Mouse (Mus musculus) brown adipose tissue, adult 24 weeks (tissue): ENCODE results near the gene Pafah1b2. TPM values are rescaled to one million over a fixed set of nuclear protein-coding genes. Genes with fewer than 3 reads are reported as not detected.

Experiments
- H3K27ac ChIP-seq: fragments of 200-500 bp; replicated peaks from 2 replicates; pipeline ENCODE4 v1.5.1; 2012; ENCODE audit warnings: low read depth, mild to moderate bottlenecking, low read length
- H3K4me1 ChIP-seq: fragments of 200-500 bp; 2 replicates; pipeline ENCODE4 v1.6.1; 2012; ENCODE audit warnings: low read length, mixed read lengths; ENCODE audit not compliant: control insufficient read depth, insufficient read depth, insufficient read length
- H3K4me3 ChIP-seq: fragments of 200-500 bp; 2 replicates; pipeline ENCODE4 v1.5.1; 2012; ENCODE audit warnings: low read depth, mild to moderate bottlenecking, low read length, moderate library complexity; ENCODE audit not compliant: insufficient read depth
- polyA plus RNA-seq: library from polyadenylated mRNA; stranded (reverse); fragments of >200 nt; gene quantifications from 2 replicates; pipeline ENCODE4 v1.2.4, GENCODE M21; 2012; ENCODE audit not compliant: missing spikeins, insufficient read depth, insufficient read length

Gene Pafah1b2
- polyA plus RNA-seq, 1 experiment, result 43.8 TPM

DNA sequence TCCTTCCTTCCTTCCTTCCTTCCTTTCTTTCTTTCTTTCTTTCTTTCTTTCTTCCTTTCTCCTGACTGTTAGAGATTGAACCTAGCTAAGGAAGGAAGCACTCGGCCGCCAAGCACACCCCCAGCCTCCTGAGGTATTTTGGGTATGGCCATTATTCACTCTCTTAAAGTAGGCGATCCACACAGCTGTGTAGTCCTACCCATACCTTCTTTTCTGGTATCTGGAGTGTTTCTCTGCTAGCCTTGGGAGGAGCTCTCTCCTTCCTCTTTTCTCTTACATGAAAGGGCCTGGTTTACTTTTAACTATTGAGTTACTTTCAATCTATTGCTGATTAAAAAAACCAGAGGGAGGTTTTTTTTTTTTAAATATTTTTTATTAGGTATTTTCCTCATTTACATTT, 21.4 kb upstream of the Pafah1b2 start:
- Histone ChIP-seq H3K4me3 (no peak overlapping the region), H3K27ac (no peak overlapping the region), H3K4me1 (peaks cover 19% of the 10 kb centered on the region)

DNA sequence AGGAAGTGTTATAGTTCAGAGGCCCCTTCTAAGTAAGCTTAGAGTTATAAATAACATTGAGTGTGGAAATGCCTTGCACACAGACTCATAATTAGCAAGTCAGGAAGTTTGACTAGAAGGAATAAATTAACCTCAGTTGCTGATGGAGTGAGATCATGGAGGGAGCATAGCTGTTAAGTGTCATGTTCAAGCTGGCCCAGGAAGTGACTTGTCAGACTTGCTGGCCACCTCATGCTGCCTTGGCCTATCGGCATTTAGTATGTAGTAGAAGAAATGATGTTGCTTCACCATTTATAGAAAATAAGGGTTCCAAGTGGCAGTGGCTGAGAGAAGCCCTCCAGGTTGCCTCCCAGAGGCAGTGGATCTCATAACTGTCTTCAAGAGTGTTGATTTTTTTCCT, 20.6 kb upstream of the Pafah1b2 start:
- Histone ChIP-seq H3K4me3 (no peak overlapping the region), H3K27ac (no peak overlapping the region)

DNA sequence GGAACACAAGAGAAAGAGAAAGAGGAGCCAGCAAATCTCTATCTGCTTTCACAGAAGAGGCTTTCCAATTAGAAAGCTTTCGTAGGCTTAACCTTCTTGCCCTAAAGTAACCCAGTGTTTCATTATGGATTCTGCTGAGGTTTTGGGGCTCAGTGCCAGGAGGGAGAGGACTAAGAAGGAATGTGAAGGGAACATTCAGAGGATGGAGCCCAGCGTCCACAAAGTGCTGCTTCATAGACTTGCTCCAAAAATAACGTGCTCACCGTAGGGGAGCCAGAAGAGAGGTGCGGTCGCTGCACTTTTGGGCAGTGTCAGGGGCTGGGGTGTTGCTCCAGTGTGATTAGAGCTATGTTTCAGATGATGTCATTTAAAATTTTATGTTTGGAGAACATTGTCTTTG, 19.7 kb upstream of the Pafah1b2 start:
- Histone ChIP-seq H3K27ac (no peak overlapping the region), H3K4me1 (peaks cover 25% of the 10 kb centered on the region), H3K4me3 (no peak overlapping the region)

More for the DNA sequence above, 20.6 kb upstream of the Pafah1b2 start:
- H3K4me1 ChIP-seq, result peaks cover 19% of the 10 kb centered on the region

DNA sequence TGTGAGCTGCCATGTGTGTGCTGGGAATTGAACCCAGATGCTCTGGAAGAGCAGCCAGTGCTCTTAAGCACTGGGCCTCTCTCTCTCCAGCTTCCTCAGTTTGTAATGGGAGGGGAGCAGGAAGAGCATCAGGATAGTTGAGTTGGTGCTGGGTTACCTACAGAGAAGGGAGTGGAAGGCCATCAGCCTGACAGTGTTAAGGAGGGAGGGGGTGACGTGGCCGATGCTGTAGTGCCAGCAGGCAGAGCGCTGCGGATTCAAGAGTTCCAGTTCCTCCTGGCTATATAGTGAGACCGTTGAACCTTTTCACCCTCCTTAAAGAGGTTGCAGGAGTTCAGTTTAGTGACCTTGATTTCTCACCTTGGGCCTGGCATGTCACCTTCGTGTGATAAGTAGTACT, 18.5 kb upstream of the Pafah1b2 start:
- Histone ChIP-seq H3K4me1 (peaks cover 28% of the 10 kb centered on the region), H3K27ac (no peak overlapping the region), H3K4me3 (no peak overlapping the region)

DNA sequence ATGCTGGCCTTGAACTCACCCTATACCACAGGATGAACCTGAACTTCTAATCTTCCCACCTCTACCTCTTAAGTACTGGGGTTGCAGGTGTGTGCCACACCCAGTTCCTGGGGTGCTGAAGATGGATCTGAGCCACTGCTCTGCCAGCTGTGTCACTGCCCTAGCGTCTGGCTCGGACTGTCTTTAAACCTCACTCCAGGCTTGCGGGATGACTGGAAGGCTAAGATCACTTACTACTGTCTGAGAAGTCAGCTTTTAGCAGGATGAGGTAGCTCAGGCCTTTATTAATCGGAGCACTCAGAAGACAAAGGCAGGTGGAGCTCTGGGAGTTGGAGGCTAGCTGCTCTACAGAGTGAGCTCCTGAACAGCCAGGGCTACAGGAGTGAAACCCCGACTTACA, 17.7 kb upstream of the Pafah1b2 start:
- peaks cover 26% of the 10 kb centered on the region for H3K4me1 ChIP-seq
- no peak overlapping the region for H3K27ac ChIP-seq
- no peak overlapping the region for H3K4me3 ChIP-seq

DNA sequence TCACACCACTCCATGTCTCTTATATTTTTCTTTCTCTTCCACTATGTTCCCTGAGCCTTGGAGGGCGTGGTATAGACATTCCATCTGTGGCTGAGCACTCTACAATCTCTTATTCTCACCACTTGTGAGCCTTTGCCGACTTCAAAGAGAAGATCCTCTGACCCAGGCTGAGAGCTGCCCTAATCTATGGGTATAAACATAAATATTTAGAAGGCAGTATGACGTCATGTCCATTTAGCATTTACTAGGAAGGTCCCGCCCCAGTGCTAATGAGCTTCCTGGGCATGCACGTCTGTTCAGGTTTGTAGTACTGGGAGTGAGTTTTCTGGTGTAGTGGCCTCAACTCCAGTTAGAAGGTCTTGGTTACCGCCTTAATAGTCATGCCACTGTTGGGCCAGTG, 17.0 kb upstream of the Pafah1b2 start:
- Histone ChIP-seq H3K4me3 (no peak overlapping the region), H3K27ac (no peak overlapping the region), H3K4me1 (peaks cover 22% of the 10 kb centered on the region)

DNA sequence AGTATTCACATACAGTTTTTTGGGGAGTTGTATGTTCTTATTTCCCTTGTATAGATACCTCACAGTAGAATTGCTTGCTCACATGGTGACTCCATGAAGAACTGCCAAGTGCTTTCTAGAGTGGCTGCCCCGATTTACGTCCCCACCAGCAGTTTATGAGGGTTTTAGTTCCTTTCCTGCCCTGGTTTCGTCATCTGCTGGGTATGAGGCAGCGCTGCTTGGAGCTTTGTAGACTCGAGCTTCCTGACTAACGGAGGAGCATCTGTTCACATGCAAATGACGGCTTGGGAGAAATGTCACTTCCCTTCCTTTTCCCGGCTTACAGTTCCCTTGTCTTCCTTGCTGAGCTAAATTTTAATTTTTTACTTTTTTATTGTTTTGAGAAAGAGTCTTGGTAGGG, 15.5 kb upstream of the Pafah1b2 start:
- no peak overlapping the region for H3K27ac ChIP-seq
- peaks cover 22% of the 10 kb centered on the region for H3K4me1 ChIP-seq
- no peak overlapping the region for H3K4me3 ChIP-seq

DNA sequence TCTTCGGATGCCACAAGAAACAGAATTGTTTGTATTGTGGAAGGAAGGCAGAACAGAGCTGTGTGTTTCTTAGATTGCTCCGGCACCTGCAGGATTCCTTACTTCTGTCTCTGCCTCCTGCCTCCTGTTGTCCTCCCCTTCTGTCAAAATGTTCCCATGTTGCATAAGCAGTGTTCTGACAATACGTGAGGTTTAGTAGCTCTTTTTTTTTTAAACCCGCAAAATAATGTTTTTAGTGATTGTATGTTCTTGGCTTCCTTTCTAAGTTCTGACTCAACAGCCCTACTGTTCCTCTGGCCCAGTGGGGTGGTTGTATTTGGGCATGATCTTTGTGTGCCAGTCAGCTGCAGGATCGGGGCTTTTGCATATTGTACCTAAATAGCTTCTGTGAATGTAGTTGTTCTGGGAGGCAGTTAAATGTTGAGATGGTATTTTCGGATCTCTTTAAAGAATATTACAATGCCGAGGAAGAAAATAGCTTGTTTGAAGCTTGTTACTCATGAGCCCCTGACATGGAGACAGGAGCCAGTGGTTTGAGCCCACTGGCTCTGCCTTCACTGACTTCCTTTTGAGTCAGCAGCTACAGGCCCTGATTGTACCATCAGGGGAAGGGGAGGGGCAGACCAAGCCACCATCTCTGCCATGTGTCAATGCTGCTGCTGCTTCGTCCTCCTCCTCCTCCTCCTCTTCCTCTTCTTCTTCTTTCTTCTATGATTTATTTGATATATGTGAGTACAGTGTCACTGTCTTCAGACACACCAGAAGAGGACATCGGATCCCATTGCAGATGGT, 13.8 kb upstream of the Pafah1b2 start:
- Histone ChIP-seq H3K4me1 (peaks cover 16% of the 10 kb centered on the region), H3K4me3 (no peak overlapping the region), H3K27ac (no peak overlapping the region)

DNA sequence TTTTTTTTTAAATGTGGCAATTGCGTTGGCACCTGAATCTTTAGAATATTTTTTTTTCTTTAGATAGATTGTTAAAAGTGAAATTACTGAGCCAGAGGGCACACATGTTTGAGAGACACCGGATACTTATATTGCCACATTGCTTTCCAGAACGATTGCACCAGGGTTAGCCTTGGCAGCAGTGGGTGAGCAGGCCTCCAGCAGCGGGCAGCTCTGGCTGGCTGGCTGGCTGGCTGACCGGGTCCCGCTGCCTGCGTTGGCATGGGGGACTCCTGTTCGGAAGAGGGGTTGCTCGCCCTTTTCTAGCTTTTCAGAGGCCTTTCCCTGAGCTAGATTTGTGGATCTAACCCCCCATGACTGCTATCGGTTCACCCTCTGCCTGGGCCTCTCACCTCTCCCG, 11.1 kb upstream of the Pafah1b2 start:
- H3K27ac ChIP-seq, result 0 out of 2 replicates have a peak overlapping the region, but pooled peaks have one; percentile 51
- H3K4me1 ChIP-seq, result peaks cover 11% of the 10 kb centered on the region
- H3K4me3 ChIP-seq, result 0 out of 2 replicates have a peak overlapping the region, but pooled peaks have one; percentile 26

DNA sequence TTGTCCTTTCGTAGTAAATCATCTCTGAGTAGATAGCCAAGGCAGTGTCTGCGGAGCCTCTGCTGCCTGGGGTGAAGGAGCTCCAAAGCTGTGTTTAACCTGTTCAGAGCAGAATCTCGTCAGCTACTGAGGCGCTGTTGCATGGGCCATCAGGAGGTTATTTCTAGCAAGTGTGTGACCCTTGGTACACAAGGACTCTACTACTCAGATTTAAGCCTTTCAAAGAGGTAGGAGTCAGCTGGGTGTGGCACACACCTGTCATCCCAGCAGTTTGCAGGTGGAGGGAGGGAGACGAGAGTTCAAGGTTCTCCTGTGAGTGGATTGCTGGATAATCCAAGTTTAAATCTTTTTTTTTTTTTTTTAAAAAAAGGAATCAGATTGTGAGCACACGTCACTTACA, 7.5 kb upstream of the Pafah1b2 start:
- Histone ChIP-seq H3K4me1 (peaks cover 7% of the 10 kb centered on the region), H3K27ac (no peak overlapping the region), H3K4me3 (no peak overlapping the region)

DNA sequence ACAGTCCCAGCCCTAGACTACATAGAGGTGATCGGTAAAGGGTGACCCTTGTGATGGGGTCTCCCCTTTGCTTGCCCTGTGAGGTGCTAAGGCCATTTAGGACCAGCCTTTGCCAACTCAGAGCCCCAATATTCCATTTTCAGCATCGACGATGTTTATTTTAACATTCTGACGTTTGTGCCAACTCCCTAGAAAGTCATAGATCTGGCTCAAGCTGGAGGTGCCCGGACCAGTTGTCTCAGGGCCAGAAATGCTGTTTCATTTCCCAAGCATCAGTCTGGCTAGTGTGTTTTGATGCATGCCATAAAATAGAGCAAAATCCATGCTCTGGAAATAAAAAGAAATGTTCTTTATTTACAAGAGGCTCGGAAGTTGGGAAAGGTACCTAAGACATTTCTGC, 5.8 kb upstream of the Pafah1b2 start:
- Histone ChIP-seq H3K4me3 (no peak overlapping the region), H3K4me1 (peaks cover 15% of the 10 kb centered on the region), H3K27ac (no peak overlapping the region)

DNA sequence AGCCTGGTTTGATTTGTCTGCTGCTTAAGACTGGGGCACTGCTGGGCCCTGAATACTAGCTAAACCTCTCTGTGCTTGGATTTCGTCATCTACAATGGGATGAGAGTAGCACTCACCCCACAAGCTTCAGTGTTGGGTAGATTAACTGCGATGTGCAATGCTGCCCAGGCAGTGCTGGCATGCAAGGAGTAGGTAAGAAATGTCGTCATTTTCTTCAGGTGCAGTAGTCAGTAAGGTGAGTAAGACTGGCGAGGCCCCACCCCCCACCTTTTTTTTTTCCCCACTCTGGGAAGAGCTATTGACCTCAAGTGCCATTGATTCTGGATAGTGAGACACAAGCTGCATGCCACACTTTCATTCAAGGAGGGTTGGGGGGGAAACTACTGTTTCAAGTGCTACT, 3.9 kb upstream of the Pafah1b2 start:
- Histone ChIP-seq H3K4me3 (no peak overlapping the region), H3K27ac (no peak overlapping the region), H3K4me1 (peaks cover 15% of the 10 kb centered on the region)

DNA sequence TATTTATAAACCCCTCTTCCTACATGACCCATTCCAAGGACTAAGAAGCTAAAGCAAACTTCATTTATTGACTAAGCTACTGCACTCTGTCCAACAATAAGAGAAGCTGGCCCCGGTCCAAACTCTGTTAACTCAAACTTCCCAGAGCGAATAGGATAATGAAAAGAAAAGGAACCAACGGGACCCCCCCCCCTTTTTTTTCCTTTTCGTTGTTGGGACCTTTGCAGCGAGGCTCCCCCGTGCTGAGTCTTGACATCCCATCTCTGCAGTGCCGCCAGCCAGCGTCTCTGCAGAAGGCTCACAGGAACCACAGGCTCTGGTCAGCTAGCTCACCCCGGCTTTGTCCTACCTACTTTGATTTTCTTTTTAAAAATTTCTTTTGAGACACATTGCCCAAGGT, 3.3 kb upstream of the Pafah1b2 start:
- Histone ChIP-seq H3K27ac (no peak overlapping the region), H3K4me1 (peaks cover 15% of the 10 kb centered on the region), H3K4me3 (no peak overlapping the region)

DNA sequence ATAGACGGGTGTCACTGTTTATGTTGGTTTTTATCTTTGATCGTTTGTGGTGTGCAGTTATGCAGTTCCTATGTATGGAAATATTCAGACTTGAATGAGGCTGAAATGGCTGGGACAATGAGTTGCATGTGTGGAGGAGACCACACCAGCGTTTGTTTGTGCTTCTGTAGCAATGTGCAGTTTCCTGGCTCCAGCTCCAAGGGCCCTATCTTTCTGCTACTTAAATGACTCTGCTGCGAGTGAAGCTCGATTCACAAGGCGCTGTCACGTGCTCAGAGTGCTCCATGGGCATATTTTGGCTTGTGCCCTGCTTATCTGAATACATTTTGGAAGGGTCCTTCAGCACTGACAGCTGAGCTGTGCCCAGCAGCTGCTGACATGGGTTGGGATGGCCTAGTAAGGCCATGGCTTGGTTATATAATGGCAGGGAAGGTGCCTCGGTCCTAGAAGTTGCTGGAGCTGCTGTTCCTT, 2.6 kb upstream of the Pafah1b2 start:
- peak overlapping the region; percentile 2; the same call in 1 of the 2 replicates for H3K4me3 ChIP-seq
- H3K4me1 ChIP-seq, result peaks cover 15% of the 10 kb centered on the region
- H3K27ac ChIP-seq, result peak overlapping the region; percentile 32; the same call in 1 of the 2 replicates

DNA sequence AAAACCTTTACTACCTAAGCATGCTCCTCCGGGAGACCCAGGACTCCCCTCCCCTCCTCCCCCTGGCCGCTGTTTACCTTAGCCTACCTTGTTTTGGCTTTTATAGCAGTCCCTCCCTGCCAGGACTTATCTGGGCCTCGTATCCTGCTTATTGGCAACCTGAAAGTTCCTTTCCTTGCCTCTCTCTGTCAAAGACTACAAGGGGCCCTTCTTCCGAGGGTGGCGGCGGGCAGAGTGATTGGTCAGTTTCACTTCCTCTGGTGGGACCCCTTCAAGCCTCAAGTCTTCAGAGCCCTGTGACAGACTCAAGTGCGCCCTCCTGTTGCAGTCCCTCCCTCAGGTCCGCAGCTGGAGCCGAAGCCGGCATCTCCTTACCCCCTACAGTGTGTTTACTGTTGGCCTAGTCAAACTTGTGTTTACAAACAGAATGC, 1.8 kb upstream of the Pafah1b2 start:
- H3K4me1 ChIP-seq, result peaks cover 15% of the 10 kb centered on the region
- H3K4me3 ChIP-seq, result peak overlapping the region; percentile 51

DNA sequence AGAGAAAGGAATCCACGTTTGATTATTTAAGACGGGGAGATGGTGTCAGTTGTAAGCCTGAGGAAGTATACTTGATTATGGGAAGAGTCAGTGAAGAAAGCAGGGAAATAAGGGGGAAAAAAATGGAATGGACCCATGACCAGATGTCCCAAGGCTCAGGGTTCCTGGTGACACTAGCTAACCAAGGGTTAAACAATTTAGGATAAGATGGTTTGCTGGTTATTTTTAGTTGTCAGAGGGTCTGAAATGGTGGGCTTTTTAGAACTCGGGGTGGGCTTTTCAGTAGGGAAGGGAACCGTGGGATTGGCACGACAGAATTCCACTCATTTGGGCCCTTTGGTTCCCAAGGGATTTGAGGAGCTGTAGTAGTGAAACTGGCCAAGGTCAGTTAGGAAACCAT, 1.1 kb upstream of the Pafah1b2 start:
- H3K27ac ChIP-seq, result peak overlapping the region; percentile 82
- peak overlapping the region; percentile 82 for H3K4me3 ChIP-seq
- H3K4me1 ChIP-seq, result peaks cover 15% of the 10 kb centered on the region

More for the DNA sequence above, 1.8 kb upstream of the Pafah1b2 start:
- peak overlapping the region; percentile 59 for H3K27ac ChIP-seq
